Mouse (Mus musculus): ENCODE data around the gene Lpin2.

Gene Lpin2

GRCm38 (mm10) chr17:71268152-71268551 lies 85.8 kb downstream of the Lpin2 start:
- DNase-seq = no peak

GRCm38 (mm10) chr17:71268599-71268998 lies 86.2 kb downstream of the Lpin2 start:
- no peak for DNase-seq

GRCm38 (mm10) chr17:71273901-71274300 lies 91.5 kb downstream of the Lpin2 start:
- no peak for DNase-seq

GRCm38 (mm10) chr17:71276771-71277170 lies 94.4 kb downstream of the Lpin2 start:
- DNase-seq = no peak

GRCm38 (mm10) chr17:71277701-71278491 lies 95.5 kb downstream of the Lpin2 start:
- DNase-seq = no peak

GRCm38 (mm10) chr17:71282716-71283115 lies 100.4 kb downstream of the Lpin2 start:
- DNase-seq = no peak

- DNase-seq = peak; percentile 77
These were observed 100.9 kb downstream of the Lpin2 start for GRCm38 (mm10) chr17:71283237-71283636.

- no peak for DNase-seq
These were observed 102.5 kb downstream of the Lpin2 start for GRCm38 (mm10) chr17:71284890-71285289.

- no peak for DNase-seq
These were observed 103.6 kb downstream of the Lpin2 start for GRCm38 (mm10) chr17:71285929-71286328.

GRCm38 (mm10) chr17:71287586-71287985 lies 105.2 kb downstream of the Lpin2 start:
- DNase-seq = no peak

GRCm38 (mm10) chr17:71288145-71288758 lies 105.9 kb downstream of the Lpin2 start:
- no peak for DNase-seq

- no peak for DNase-seq
These were observed 106.6 kb downstream of the Lpin2 start for GRCm38 (mm10) chr17:71288808-71289548.

GRCm38 (mm10) chr17:71289572-71290176 lies 107.3 kb downstream of the Lpin2 start:
- no peak for DNase-seq

GRCm38 (mm10) chr17:71290486-71291410 lies 108.4 kb downstream of the Lpin2 start:
- DNase-seq = no peak

- DNase-seq = no peak
These were observed 109.6 kb downstream of the Lpin2 start for GRCm38 (mm10) chr17:71291897-71292420.

GRCm38 (mm10) chr17:71292897-71293296 lies 110.5 kb downstream of the Lpin2 start:
- DNase-seq = no peak

GRCm38 (mm10) chr17:71294570-71294969 lies 112.2 kb downstream of the Lpin2 start:
- DNase-seq = no peak

Measured in lung, postnatal 14 days (tissue).